Mouse (Mus musculus): ENCODE measurements at regions not wholly inside any gene's neighbourhood (a gene's known extent, or its start where the extent isn't known, plus 50 kb on each side); places are given as distances from the start of the nearest gene placed in this dataset.
A peak's percentile ranks its signal among the peaks of the same experiment; 100 is the strongest.

DNA sequence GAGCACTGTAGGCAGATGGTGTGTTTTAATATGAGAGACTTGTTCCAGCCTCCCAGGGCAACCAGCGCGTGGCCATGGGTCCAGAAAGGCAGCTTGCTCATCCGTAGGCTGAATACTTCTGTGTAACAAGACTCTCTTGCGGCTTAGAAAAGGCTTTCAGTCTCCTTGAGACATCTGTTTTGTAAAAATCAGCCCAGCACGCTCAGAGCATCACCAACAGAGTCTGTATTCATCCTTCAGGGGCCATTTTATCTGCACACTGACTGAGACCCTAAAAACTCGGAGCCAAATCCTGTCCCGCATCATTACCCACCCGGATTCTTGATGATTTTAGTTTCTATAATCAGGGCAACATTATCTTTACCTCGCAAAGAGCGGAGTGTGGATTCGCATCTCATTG is 396.4 kb upstream of the Klf4 start:
- Histone ChIP-seq H3K27me3 (0 out of 2 replicates have a peak, but pooled peaks cover 3% of the 10 kb centered on the region), H3K4me2 (peak overlapping the region; percentile 39), H3K36me3 (no peaks in the 10 kb centered on the region), H3K4me1 (replicated peaks) (peaks cover 16% of the 10 kb centered on the region), H3K27ac (peak overlapping the region; percentile 41), H3K9me3 (no peaks in the 10 kb centered on the region), H3K4me3 (no peak overlapping the region; the same call in 1 of the 2 replicates), H3K9ac (no peak overlapping the region)
- WGBS = 55% methylated on average over 11 of the region's 11 CpGs
- peak; percentile 2; the same call in 1 of the 2 replicates for ATAC-seq (ENCODE audit: low FRiP score)

DNA sequence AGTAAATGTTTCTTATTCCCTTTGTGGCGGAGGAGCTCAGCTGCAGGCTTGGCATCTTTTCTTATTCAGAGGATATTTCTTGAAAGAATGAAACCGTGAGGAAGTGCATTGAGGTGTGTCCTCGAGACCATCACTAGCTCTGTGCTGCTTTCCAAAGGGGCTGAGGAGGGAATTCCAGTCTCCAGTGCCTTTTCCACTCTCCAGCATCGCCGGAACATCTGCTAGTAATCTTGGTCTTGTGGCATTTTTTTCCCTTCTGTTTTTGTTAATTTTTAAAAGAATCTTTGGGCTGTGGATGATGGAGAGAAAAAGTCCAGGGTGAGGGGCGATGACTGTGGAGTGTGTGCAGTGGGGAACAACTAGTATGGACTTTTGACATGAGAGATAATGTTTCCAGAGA is 395.9 kb upstream of the Klf4 start:
- Histone ChIP-seq H3K4me3 (no peak overlapping the region), H3K9ac (no peak overlapping the region), H3K27me3 (0 out of 2 replicates have a peak, but pooled peaks cover 3% of the 10 kb centered on the region), H3K27ac (no peak overlapping the region), H3K4me2 (no peak overlapping the region), H3K9me3 (no peaks in the 10 kb centered on the region), H3K36me3 (no peaks in the 10 kb centered on the region), H3K4me1 (replicated peaks) (peaks cover 16% of the 10 kb centered on the region)
- 76% methylated on average over 6 of the region's 6 CpGs for WGBS
- no peak for ATAC-seq (ENCODE audit: low FRiP score)

DNA sequence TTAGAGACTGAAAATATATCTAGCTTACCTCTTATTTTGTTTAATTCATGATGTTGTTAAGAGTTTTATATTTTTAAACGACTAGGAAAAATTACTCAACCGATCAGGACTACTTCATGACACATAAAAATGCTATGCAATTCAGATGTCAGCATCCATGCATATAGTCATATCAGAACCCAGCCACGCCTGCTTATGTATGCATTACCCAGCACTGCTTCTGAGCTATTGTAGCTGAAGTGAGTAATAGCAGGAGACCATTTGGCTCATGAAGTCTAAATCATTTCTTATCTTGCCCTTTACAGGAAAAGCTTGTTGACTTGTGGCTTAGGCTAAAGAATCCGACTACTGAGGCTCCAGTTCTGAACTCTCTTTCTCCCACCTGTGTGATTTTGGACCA is 395.1 kb upstream of the Klf4 start:
- no peak overlapping the region for H3K27ac ChIP-seq
- H3K36me3 ChIP-seq = no peaks in the 10 kb centered on the region
- 0 out of 2 replicates have a peak, but pooled peaks cover 3% of the 10 kb centered on the region for H3K27me3 ChIP-seq
- H3K4me3 ChIP-seq = no peak overlapping the region
- H3K4me2 ChIP-seq = no peak overlapping the region
- no peak overlapping the region for H3K9ac ChIP-seq
- no peaks in the 10 kb centered on the region for H3K9me3 ChIP-seq
- 89% methylated on average over 4 of the region's 4 CpGs for WGBS
- ATAC-seq (ENCODE audit: low FRiP score) = no peak
- peaks cover 16% of the 10 kb centered on the region for H3K4me1 ChIP-seq (replicated peaks)

DNA sequence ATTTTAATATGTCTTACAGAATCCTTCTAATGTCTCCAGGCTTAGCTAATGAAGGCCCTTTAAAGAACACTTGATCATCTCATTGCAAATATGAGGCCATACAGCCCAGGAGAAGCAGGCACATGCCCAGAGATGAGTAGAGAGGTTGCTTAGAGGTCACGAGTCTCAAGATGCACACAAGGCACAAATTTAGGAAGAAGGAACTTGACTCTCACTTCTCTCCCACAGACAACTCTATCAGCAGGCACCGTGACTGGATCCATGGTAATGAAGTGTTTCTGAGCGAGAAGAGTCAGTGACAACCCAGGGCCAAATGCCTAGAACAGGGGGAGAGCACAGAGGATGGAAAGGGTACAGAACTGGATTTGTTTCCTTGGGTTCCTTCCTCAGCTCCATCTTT is 392.7 kb upstream of the Klf4 start:
- H3K9me3 ChIP-seq = no peaks in the 10 kb centered on the region
- H3K9ac ChIP-seq = no peak overlapping the region
- ATAC-seq (ENCODE audit: low FRiP score) = no peak
- H3K4me3 ChIP-seq = no peak overlapping the region
- 0 out of 2 replicates have a peak, but pooled peaks cover 3% of the 10 kb centered on the region for H3K27me3 ChIP-seq
- no peak overlapping the region for H3K27ac ChIP-seq
- H3K4me1 ChIP-seq (replicated peaks) = peaks cover 16% of the 10 kb centered on the region
- WGBS = 88% methylated on average over 3 of the region's 3 CpGs
- H3K4me2 ChIP-seq = no peak overlapping the region
- no peaks in the 10 kb centered on the region for H3K36me3 ChIP-seq

DNA sequence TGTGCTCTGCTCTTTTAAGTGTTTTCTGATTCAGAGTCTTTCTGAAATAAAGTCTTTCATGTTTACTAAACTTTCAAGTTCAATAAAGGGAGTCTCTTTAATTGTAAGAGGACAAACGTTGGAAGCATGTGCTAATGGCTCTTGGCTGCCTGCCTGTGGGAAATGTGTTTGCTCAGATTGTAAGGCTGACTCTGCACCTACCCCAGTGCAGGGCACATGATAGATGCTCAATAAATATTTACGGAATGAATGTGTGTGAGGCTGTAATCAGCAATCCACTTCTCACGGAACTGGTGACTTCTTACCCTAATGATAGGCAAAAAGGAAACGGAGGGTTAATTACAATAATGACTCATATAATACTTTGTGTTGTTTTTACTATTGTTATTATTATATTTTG is 389.0 kb upstream of the Klf4 start:
- ATAC-seq (ENCODE audit: low FRiP score) = no peak
- Histone ChIP-seq H3K4me2 (no peak overlapping the region), H3K9ac (no peak overlapping the region), H3K4me3 (no peak overlapping the region), H3K4me1 (replicated peaks) (no peaks in the 10 kb centered on the region), H3K9me3 (no peaks in the 10 kb centered on the region), H3K27me3 (no peaks in the 10 kb centered on the region), H3K27ac (no peak overlapping the region), H3K36me3 (no peaks in the 10 kb centered on the region)
- 80% methylated on average over 4 of the region's 4 CpGs for WGBS

DNA sequence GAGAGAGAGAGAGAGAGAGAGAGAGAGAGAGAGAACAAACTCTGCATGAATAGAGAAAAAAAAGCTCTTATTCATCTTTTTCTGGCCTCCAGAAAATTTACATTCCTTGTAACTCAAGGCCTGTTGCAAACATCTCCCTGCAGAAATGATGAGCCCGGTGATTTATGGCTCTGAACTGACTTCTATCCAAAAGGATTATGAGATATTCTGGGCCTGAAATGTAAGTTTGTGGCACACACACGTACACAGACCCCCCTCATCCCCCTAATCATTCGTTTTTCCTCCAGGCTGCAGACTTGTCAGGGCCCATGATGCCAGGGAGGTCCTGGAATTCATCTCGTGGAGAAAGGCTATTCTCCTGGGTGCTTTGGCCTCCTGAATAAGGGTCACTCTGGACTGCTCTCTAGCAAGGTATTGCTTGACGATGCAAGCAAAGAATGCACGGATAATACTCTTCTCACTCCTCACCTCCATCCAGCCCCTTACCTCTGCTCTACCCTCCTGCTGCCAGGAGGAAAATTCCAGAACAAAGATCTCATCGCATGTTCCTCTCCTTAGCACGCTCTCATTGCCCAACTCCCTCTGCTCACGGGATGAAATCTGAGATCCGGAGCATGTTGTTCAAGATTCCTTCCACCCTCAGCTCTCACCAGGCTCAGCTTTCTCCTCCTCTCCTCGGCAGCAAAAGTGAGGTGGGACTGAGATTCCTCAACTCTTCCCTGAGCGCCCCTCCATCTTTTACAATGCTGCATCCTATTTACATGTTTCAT is 362.0 kb upstream of the Klf4 start:
- no peaks in the 10 kb centered on the region for H3K36me3 ChIP-seq
- no peak overlapping the region for H3K27ac ChIP-seq
- no peaks in the 10 kb centered on the region for H3K9me3 ChIP-seq
- no peak overlapping the region for H3K4me3 ChIP-seq
- H3K4me2 ChIP-seq = no peak overlapping the region
- H3K9ac ChIP-seq = no peak overlapping the region
- no peaks in the 10 kb centered on the region for H3K27me3 ChIP-seq
- H3K4me1 ChIP-seq (replicated peaks) = no peaks in the 10 kb centered on the region
- ATAC-seq (ENCODE audit: low FRiP score) = no peak
- WGBS = 81% methylated on average over 12 of the region's 12 CpGs

DNA sequence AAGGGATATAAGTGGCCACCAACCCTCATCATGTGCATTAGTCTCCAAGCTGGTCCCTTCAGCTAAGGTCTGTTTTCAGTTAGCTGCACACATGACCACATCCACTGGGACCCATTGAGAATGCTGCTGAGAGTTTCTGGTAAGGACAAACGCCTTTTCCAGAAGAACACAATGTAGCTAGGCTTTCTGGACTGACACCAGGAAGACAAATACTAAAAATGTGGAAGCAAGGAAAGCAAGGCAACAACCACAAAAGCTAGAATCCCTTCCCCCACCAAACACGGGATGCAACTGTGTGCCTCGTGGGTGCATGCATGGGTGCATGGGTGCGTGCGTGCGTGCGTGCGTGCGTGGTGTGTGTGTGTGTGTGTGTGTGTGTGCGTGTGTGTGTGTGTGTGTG is 359.4 kb upstream of the Klf4 start:
- no peak overlapping the region for H3K27ac ChIP-seq
- no peaks in the 10 kb centered on the region for H3K4me1 ChIP-seq (replicated peaks)
- H3K9ac ChIP-seq = no peak overlapping the region
- ATAC-seq (ENCODE audit: low FRiP score) = no peak
- 93% methylated on average over 9 of the region's 10 CpGs for WGBS
- no peak overlapping the region for H3K4me3 ChIP-seq
- no peaks in the 10 kb centered on the region for H3K27me3 ChIP-seq
- no peak overlapping the region for H3K4me2 ChIP-seq
- no peaks in the 10 kb centered on the region for H3K36me3 ChIP-seq
- no peaks in the 10 kb centered on the region for H3K9me3 ChIP-seq

DNA sequence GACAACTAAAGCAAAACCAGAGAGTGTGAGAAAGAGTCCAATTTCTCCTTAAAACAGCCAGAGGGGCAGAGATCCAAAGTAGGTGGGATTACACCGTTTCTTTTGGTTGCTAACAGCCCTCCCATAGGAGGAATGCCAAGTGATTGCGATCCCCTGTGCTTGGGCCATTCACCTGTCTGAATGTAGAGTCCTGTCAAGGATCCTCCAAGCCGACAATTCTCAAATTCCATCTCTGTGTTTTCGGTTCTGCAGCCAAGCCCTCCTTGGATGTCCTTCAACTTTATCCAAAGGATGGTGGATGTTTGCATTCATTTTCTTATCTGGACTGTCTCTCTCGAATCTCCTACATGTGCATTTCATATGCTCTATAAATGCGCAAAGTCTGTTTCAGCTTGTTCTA is 355.3 kb upstream of the Klf4 start:
- Histone ChIP-seq H3K4me3 (no peak overlapping the region), H3K27me3 (no peaks in the 10 kb centered on the region), H3K9ac (no peak overlapping the region), H3K9me3 (no peaks in the 10 kb centered on the region), H3K4me1 (replicated peaks) (no peaks in the 10 kb centered on the region), H3K27ac (no peak overlapping the region), H3K4me2 (no peak overlapping the region), H3K36me3 (no peaks in the 10 kb centered on the region)
- 89% methylated on average over 6 of the region's 6 CpGs for WGBS
- ATAC-seq (ENCODE audit: low FRiP score) = no peak

DNA sequence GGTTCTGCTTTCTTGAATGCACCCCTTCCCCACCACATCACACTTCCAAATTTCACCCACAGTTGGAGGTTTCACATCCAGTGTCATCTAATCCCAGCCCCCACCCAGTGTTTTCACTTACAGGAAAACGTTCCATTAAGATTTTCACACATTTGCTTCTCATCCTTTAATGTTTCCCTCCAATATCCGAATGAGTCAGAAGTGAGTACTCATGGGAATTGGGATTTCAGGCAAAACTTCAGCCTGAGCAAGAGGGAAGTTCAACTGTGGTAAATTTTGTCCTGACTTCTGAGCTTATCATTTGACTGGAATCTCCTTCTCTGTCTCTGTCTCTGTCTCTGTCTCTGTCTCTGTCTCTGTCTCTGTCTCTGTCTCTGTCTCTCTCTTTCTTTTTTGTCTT is 350.3 kb upstream of the Klf4 start:
- no peak overlapping the region for H3K4me2 ChIP-seq
- H3K4me3 ChIP-seq = no peak overlapping the region
- H3K36me3 ChIP-seq = no peaks in the 10 kb centered on the region
- H3K27ac ChIP-seq = no peak overlapping the region
- no peak for ATAC-seq (ENCODE audit: low FRiP score)
- H3K9me3 ChIP-seq = no peaks in the 10 kb centered on the region
- no peaks in the 10 kb centered on the region for H3K27me3 ChIP-seq
- H3K9ac ChIP-seq = no peak overlapping the region
- no peaks in the 10 kb centered on the region for H3K4me1 ChIP-seq (replicated peaks)
- WGBS = 69% methylated on average over 2 of the region's 2 CpGs

DNA sequence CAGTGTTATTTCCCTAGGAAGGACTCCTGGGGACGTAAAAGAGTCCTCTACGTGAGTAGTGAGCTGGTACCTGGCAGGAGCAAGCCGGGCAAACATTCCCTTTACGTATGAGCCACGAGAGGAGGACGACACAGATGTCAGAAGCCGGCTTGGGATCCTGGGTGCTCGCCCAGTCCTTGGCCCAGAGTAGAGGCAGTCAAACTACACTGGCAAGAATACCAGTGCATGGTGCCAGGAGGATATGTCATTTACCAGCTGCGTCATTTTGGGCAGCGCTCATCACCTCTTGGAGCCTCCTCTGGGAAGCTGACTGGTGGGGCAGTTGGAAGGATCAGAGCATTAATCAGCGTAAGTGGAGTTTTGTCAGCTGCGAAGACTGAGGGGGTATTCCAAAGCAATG is 343.0 kb upstream of the Klf4 start:
- H3K4me3 ChIP-seq = no peak overlapping the region
- H3K4me2 ChIP-seq = no peak overlapping the region
- no peaks in the 10 kb centered on the region for H3K36me3 ChIP-seq
- 93% methylated on average over 12 of the region's 12 CpGs for WGBS
- H3K9ac ChIP-seq = no peak overlapping the region
- H3K27me3 ChIP-seq = no peaks in the 10 kb centered on the region
- no peaks in the 10 kb centered on the region for H3K9me3 ChIP-seq
- ATAC-seq (ENCODE audit: low FRiP score) = no peak
- no peak overlapping the region for H3K27ac ChIP-seq
- H3K4me1 ChIP-seq (replicated peaks) = no peaks in the 10 kb centered on the region

DNA sequence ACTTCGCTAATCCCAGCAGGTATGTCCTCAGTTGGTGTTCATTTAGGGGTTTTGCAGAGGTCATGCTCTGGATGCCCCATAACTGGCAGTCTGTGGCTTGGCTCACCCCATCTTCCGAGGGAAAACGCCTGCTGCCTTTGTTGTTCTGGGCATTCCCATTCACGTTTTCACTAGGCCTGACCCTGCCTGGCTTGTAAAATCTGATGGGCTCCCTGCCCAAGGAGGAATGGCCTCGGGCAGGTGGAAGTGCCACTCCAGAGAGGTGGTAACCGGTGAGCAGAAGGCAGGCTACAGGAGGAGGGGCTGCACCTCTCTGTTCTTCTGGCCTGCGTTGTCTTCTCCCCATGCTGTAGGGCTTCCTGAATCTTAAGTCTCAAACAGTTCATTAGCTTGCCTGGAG is 342.6 kb upstream of the Klf4 start:
- Histone ChIP-seq H3K36me3 (no peaks in the 10 kb centered on the region), H3K4me2 (no peak overlapping the region), H3K9me3 (no peaks in the 10 kb centered on the region), H3K4me3 (no peak overlapping the region), H3K27ac (no peak overlapping the region), H3K27me3 (no peaks in the 10 kb centered on the region), H3K4me1 (replicated peaks) (no peaks in the 10 kb centered on the region), H3K9ac (no peak overlapping the region)
- WGBS = 84% methylated on average over 7 of the region's 7 CpGs
- ATAC-seq (ENCODE audit: low FRiP score) = no peak

DNA sequence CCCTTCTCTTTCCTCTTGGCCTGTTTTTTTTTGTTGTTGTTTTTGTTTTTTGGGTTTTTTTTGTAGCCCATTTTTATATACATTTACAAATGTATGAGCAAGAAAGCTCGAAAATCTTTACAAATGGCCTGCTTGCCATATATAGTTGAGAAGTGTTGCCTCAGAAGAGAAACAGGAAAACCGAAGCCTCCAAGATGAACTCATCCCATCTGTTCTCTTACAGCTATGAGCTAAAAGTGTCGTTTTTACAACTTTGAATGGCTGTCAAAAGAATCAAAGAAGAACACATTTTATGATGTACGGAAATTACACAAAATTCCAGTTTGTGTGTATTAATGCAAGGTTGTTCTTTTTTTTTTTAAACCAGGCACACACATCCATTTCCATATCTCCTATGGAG is 342.0 kb upstream of the Klf4 start:
- H3K9me3 ChIP-seq = no peaks in the 10 kb centered on the region
- no peak overlapping the region for H3K4me3 ChIP-seq
- H3K4me2 ChIP-seq = no peak overlapping the region
- no peak overlapping the region for H3K27ac ChIP-seq
- 87% methylated on average over 4 of the region's 4 CpGs for WGBS
- no peak for ATAC-seq (ENCODE audit: low FRiP score)
- H3K9ac ChIP-seq = no peak overlapping the region
- H3K4me1 ChIP-seq (replicated peaks) = no peaks in the 10 kb centered on the region
- H3K36me3 ChIP-seq = no peaks in the 10 kb centered on the region
- no peaks in the 10 kb centered on the region for H3K27me3 ChIP-seq

DNA sequence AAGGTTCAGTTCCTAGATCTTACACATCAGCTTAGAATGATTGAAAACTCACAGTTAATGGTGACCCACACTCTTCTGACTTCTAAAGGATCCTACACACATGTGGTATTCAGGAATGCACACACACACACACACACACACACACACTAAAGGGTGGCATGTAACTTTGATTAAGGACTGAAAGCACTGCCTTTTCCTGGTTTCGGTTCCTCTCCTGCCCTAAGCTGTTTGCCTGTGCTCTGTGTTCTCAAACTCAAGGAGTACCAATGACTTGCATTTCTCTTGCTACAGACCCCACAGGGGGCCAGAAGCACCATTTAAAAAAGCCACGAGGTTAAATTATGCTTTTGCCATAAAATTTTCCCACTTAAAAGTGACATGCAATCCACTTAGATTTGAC is 327.8 kb upstream of the Klf4 start:
- H3K9me3 ChIP-seq = no peaks in the 10 kb centered on the region
- no peak overlapping the region for H3K9ac ChIP-seq
- no peaks in the 10 kb centered on the region for H3K36me3 ChIP-seq
- 73% methylated on average over 2 of the region's 2 CpGs for WGBS
- no peak for ATAC-seq (ENCODE audit: low FRiP score)
- H3K4me1 ChIP-seq (replicated peaks) = no peaks in the 10 kb centered on the region
- no peak overlapping the region for H3K4me3 ChIP-seq
- H3K4me2 ChIP-seq = no peak overlapping the region
- H3K27me3 ChIP-seq = no peaks in the 10 kb centered on the region
- no peak overlapping the region for H3K27ac ChIP-seq

Data from hindbrain, embryonic 13.5 days (tissue).